Mouse (Mus musculus) midbrain, postnatal 0 days (tissue): Measurements from ENCODE around the gene Cdkn2d. TPM values are rescaled to one million over a fixed set of nuclear protein-coding genes. Genes with fewer than 3 reads are reported as not detected.

Experiments used
- ATAC-seq: fragments of 200-750 bp; cut with Nextera tagmentation; 2 replicates; pipeline ENCODE4 v1.8.0; 2017; ENCODE audit warnings: moderate number of reproducible peaks, mild to moderate bottlenecking, moderate TSS enrichment, moderate library complexity; ENCODE audit not compliant: low FRiP score
- DNase-seq: peaks from one replicate; pipeline ENCODE4 v3.0.0-alpha.2; 2015; ENCODE audit warnings: low spot score
- H3K27ac ChIP-seq: fragments of 300-500 bp; sonication (generic); 2 replicates; pipeline ENCODE4 v1.5.1; 2014; ENCODE audit warnings: low read depth, mild to moderate bottlenecking, low read length, mixed read lengths
- H3K27me3 ChIP-seq: fragments of 300-500 bp; sonication (generic); 2 replicates; pipeline ENCODE4 v1.6.1; 2014; ENCODE audit warnings: low read length, control low read depth, mixed read lengths; ENCODE audit not compliant: insufficient read depth
- H3K36me3 ChIP-seq: fragments of 300-500 bp; sonication (generic); 2 replicates; pipeline ENCODE4 v1.6.1; 2014; ENCODE audit warnings: low read length, control low read depth, mixed read lengths; ENCODE audit not compliant: insufficient read depth
- H3K4me1 ChIP-seq: fragments of 300-500 bp; sonication (generic); 2 replicates; pipeline ENCODE4 v1.6.1; 2014; ENCODE audit warnings: mild to moderate bottlenecking, control low read depth, antibody characterized with exemption, low read length, mixed read lengths; ENCODE audit not compliant: insufficient read depth
- H3K4me2 ChIP-seq: fragments of 300-500 bp; sonication (generic); 2 replicates; pipeline ENCODE4 v1.6.1; 2014; ENCODE audit warnings: low read depth, mild to moderate bottlenecking, low read length, mixed read lengths; ENCODE audit not compliant: poor library complexity, severe bottlenecking
- H3K4me3 ChIP-seq: fragments of 300-500 bp; sonication (generic); 2 replicates; pipeline ENCODE4 v1.5.1; 2014; ENCODE audit warnings: low read depth, mild to moderate bottlenecking, low read length, moderate library complexity
- H3K9ac ChIP-seq: fragments of 300-500 bp; sonication (generic); replicated peaks from 2 replicates; pipeline ENCODE4 v1.6.1; 2014; ENCODE audit warnings: mild to moderate bottlenecking, low read length, moderate library complexity, mixed read lengths; ENCODE audit not compliant: poor library complexity, severe bottlenecking
- H3K9me3 ChIP-seq: fragments of 300-500 bp; sonication (generic); 2 replicates; pipeline ENCODE4 v1.6.1; 2016; ENCODE audit warnings: low read length, control low read depth
- CTCF ChIP-seq: IDR thresholded peaks from 2 replicates; pipeline ENCODE4 v1.5.1; 2016; ENCODE audit warnings: antibody characterized with exemption, mild to moderate bottlenecking
- WGBS: fragments of 180-500 bp; shearing (Covaris S2); extraction: QIAGEN DNeasy Blood & Tissue Kit; methylation state at CpG from one replicate; pipeline ENCODE4 v1.1.7; 2014; 5-methylcytosine and 5-hydroxymethylcytosine counted together
- polyA plus RNA-seq: library from polyadenylated mRNA; unstranded; fragments of >200 nt; fragmentation: Nextera tagmentation; extraction: Ambion mirVana; gene quantifications from 2 replicates; pipeline ENCODE4 v1.2.1, GENCODE M21; 2015
- total RNA-seq: library from RNA; depleted of rRNA; stranded (reverse); fragments of >200 nt; gene quantifications from 2 replicates; pipeline ENCODE4 v1.2.3, GENCODE M21; 2014

Cdkn2d gene
- total and polyA plus RNA-seq, 2 experiments from 2014 or later: 126 to 141 TPM

- DNase-seq: no peak
- Histone ChIP-seq H3K9ac (no peak overlapping the region), H3K27ac (no peak overlapping the region), H3K4me3 (no peak overlapping the region), H3K36me3 (peaks cover 47% of the 10 kb centered on the region), H3K4me1 (peaks cover 5% of the 10 kb centered on the region; the same call in 1 of the 2 replicates), H3K27me3 (no peaks in the 10 kb centered on the region), H3K4me2 (no peak overlapping the region), H3K9me3 (no peaks in the 10 kb centered on the region)
- no peak for ATAC-seq
- no peak for TF ChIP-seq CTCF
- WGBS: 95% methylated on average over 16 of the region's 16 CpGs
Measured at GRCm38 (mm10) chr9:21268305-21268704, 22.9 kb downstream of the Cdkn2d start.

- no peaks in the 10 kb centered on the region for H3K9me3 ChIP-seq
- H3K4me1 ChIP-seq: peaks cover 5% of the 10 kb centered on the region; the same call in 1 of the 2 replicates
- ATAC-seq (no peak), DNase-seq (no peak)
- peaks cover 33% of the 10 kb centered on the region for H3K36me3 ChIP-seq
- no peak overlapping the region for H3K4me2 ChIP-seq
- TF ChIP-seq CTCF: 0 out of 2 replicates have a peak, but pooled peaks have one; percentile 4
- H3K4me3 ChIP-seq: no peak overlapping the region
- H3K27ac ChIP-seq: no peak overlapping the region
- no peaks in the 10 kb centered on the region for H3K27me3 ChIP-seq
- WGBS: 93% methylated on average over 5 of the region's 5 CpGs
- H3K9ac ChIP-seq: no peak overlapping the region
Measured at GRCm38 (mm10) chr9:21266889-21267288, 24.3 kb downstream of the Cdkn2d start.

GRCm38 (mm10) chr9:21265611-21266010 is 25.6 kb downstream of the Cdkn2d start:
- DNase-seq: no peak
- no peak for TF ChIP-seq CTCF
- peaks cover 21% of the 10 kb centered on the region for H3K36me3 ChIP-seq
- WGBS: 7% methylated on average over 11 of the region's 11 CpGs
- peak; percentile 17 for ATAC-seq
- peak overlapping the region; percentile 55 for H3K4me3 ChIP-seq
- H3K9ac ChIP-seq: peak overlapping the region; percentile 58
- 0 out of 2 replicates have a peak overlapping the region, but pooled peaks have one; percentile 4 for H3K27ac ChIP-seq
- peaks cover 5% of the 10 kb centered on the region; the same call in 1 of the 2 replicates for H3K4me1 ChIP-seq
- no peaks in the 10 kb centered on the region for H3K27me3 ChIP-seq
- peak overlapping the region; percentile 78 for H3K4me2 ChIP-seq
- no peaks in the 10 kb centered on the region for H3K9me3 ChIP-seq

GRCm38 (mm10) chr9:21265000-21265561 is 26.1 kb downstream of the Cdkn2d start, which contains the start of gene Atg4d:
Gene Atg4d (plus strand): TSS chr9:21265293.
- Histone ChIP-seq H3K9me3 (no peaks in the 10 kb centered on the region), H3K9ac (peak within 1 kb of the TSS; percentile 58), H3K27me3 (no peaks in the 10 kb centered on the region), H3K4me2 (peak within 1 kb of the TSS; percentile 78), H3K4me3 (peak within 1 kb of the TSS; percentile 55), H3K36me3 (peaks cover 15% of the 10 kb centered on the region), H3K4me1 (peaks cover 5% of the 10 kb centered on the region; the same call in 1 of the 2 replicates), H3K27ac (peak within 1 kb of the TSS; percentile 62)
- peak; percentile 99 for DNase-seq
- TF ChIP-seq CTCF: no peak
- ATAC-seq: peak; percentile 97
- under 1% methylated on average over 49 of the region's 49 CpGs for WGBS

- H3K27me3 ChIP-seq: no peaks in the 10 kb centered on the region
- H3K4me2 ChIP-seq: peak overlapping the region; percentile 78
- peak overlapping the region; percentile 55 for H3K4me3 ChIP-seq
- ATAC-seq (peak; percentile 22; the same call in 1 of the 2 replicates), DNase-seq (no peak)
- H3K4me1 ChIP-seq: peaks cover 5% of the 10 kb centered on the region; the same call in 1 of the 2 replicates
- 15% methylated on average over 17 of the region's 17 CpGs for WGBS
- H3K27ac ChIP-seq: peak overlapping the region; percentile 62
- H3K9me3 ChIP-seq: no peaks in the 10 kb centered on the region
- H3K9ac ChIP-seq: peak overlapping the region; percentile 58
- H3K36me3 ChIP-seq: peaks cover 12% of the 10 kb centered on the region
- no peak for TF ChIP-seq CTCF
Measured at GRCm38 (mm10) chr9:21264272-21264999, 26.8 kb downstream of the Cdkn2d start.

GRCm38 (mm10) chr9:21261831-21262230 is 29.4 kb downstream of the Cdkn2d start:
- Histone ChIP-seq H3K36me3 (no peaks in the 10 kb centered on the region; the same call in 1 of the 2 replicates), H3K4me3 (no peak overlapping the region), H3K9ac (no peak overlapping the region), H3K27me3 (no peaks in the 10 kb centered on the region), H3K4me1 (peaks cover 5% of the 10 kb centered on the region; the same call in 1 of the 2 replicates), H3K4me2 (no peak overlapping the region), H3K27ac (no peak overlapping the region), H3K9me3 (no peaks in the 10 kb centered on the region)
- DNase-seq (no peak), ATAC-seq (no peak)
- no peak for TF ChIP-seq CTCF
- 67% methylated on average over 2 of the region's 2 CpGs for WGBS
